Mouse (Mus musculus): ENCODE data around the gene Fam221b. TPM values are rescaled to one million over a fixed set of nuclear protein-coding genes. Genes with fewer than 3 reads are reported as not detected.

Gene Fam221b
- polyA plus RNA-seq, 1 experiment from 2014 or later = 3.6 TPM

DNA sequence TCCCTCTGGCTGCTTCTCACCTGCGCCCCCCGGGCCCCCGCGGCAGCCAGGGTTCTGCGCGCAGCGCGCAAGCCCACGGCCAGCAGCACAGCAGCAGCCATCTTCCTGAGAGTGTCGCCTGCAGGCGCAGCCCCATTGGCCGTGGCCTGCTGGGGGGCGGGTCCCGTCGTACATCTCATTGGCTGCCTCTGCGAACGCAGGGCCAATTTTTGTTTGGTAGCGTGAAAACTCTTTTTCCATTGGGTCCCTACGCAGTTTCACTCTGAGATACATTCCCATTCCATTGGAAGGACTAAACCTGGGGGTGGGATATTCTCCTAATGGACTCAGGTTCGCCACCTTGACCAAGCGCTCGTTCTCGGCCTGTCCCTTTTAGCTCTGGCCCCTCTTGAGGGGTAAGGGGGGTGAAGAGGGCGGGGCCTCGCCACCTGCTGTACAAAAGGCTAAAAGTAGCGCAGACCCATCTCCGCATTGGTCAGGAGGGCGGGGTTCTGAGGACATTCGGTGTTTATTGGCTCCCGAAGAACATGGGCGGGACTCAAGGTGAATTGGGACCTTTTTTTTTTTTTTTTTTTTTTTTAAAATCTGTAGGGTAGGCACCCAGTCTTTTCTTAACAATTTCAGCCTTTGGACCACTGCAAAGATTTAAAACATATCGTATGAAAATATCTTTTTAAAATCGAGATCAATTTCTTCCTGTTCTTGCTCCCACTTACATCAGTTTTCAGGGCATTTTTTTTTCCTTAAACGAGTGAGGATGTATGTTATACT lies 12.4 kb downstream of the Fam221b start, which contains the start of gene Hint2:
Gene Hint2 (minus strand): TSS at position 128 of the 771 bp plus-strand sequence.
- ATAC-seq (ENCODE audit: insufficient number of reproducible peaks, insufficient read depth, low FRiP score, low TSS enrichment, low read depth) = peak; percentile 98
- Histone ChIP-seq H3K4me1 (replicated peaks) (peaks cover 20% of the 10 kb centered on the region; the same call in 1 of the 2 replicates), H3K27me3 (peaks cover 22% of the 10 kb centered on the region), H3K27ac (peak within 1 kb of the TSS; percentile 87), H3K4me2 (peak within 1 kb of the TSS; percentile 81), H3K36me3 (peaks cover 2% of the 10 kb centered on the region; the same call in 1 of the 2 replicates), H3K9ac (replicated peaks) (peak within 1 kb of the TSS; percentile 86), H3K4me3 (replicated peaks) (peak within 1 kb of the TSS; percentile 81), H3K9me3 (no peaks in the 10 kb centered on the region)
- 1% methylated on average over 34 of the region's 34 CpGs for WGBS

DNA sequence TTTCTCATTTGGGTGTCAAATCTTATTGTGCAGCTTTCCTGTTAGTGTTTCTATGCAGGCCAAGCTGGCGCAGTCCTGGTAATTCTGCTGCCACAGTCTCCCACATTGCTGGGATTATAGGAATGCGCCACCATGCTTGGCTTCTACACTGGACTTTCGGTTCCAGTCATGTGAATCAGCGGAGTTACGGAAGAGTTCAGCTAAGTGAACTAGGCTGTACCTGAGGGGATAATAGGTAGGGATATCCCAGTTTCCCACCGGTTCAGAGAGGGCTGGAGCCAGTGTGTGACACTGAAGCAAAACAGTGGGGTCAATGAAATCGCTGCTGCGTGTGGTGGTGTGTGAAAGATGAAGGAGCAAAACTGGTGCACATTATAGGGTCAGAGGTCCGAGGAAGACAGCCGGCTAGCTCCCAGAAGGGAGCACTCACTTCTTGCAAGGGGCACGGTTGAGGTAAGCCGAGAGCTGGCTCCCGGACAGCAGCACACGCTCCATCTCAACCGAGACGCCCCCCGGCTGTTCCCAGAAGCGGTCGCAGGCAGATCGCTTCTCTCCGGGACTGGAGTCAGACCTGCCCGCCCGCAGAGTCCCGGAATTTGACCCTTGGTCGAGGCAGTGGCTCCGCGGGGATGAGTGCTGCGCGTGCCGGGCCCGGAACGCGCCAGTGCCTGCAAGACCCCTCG lies 13.1 kb downstream of the Fam221b start:
- peak overlapping the region; percentile 81 for H3K4me3 ChIP-seq (replicated peaks)
- peaks cover 10% of the 10 kb centered on the region; the same call in 1 of the 2 replicates for H3K36me3 ChIP-seq
- ATAC-seq (ENCODE audit: insufficient number of reproducible peaks, insufficient read depth, low FRiP score, low TSS enrichment, low read depth) = no peak
- peak overlapping the region; percentile 86 for H3K9ac ChIP-seq (replicated peaks)
- no peaks in the 10 kb centered on the region for H3K9me3 ChIP-seq
- H3K27me3 ChIP-seq = peaks cover 15% of the 10 kb centered on the region
- peak overlapping the region; percentile 81 for H3K4me2 ChIP-seq
- H3K4me1 ChIP-seq (replicated peaks) = peaks cover 20% of the 10 kb centered on the region; the same call in 1 of the 2 replicates
- peak overlapping the region; percentile 87 for H3K27ac ChIP-seq
- WGBS = 7% methylated on average over 34 of the region's 34 CpGs

GRCm38 (mm10) chr4:43653161-43654015 lies 15.6 kb downstream of the Fam221b start, which contains the start of gene Spag8:
Gene Spag8 (minus strand): TSS chr4:43653594.
- Histone ChIP-seq H3K4me2 (peak within 1 kb of the TSS; percentile 51), H3K27me3 (no peaks in the 10 kb centered on the region; the same call in 1 of the 2 replicates), H3K4me1 (replicated peaks) (peaks cover 20% of the 10 kb centered on the region; the same call in 1 of the 2 replicates), H3K9ac (replicated peaks) (no peak within 1 kb of the TSS), H3K36me3 (peaks cover 24% of the 10 kb centered on the region), H3K4me3 (replicated peaks) (peak within 1 kb of the TSS; percentile 19), H3K27ac (no peak within 1 kb of the TSS), H3K9me3 (peaks cover 13% of the 10 kb centered on the region)
- WGBS = 23% methylated on average over 24 of the region's 24 CpGs
- ATAC-seq (ENCODE audit: insufficient number of reproducible peaks, insufficient read depth, low FRiP score, low TSS enrichment, low read depth) = no peak

DNA sequence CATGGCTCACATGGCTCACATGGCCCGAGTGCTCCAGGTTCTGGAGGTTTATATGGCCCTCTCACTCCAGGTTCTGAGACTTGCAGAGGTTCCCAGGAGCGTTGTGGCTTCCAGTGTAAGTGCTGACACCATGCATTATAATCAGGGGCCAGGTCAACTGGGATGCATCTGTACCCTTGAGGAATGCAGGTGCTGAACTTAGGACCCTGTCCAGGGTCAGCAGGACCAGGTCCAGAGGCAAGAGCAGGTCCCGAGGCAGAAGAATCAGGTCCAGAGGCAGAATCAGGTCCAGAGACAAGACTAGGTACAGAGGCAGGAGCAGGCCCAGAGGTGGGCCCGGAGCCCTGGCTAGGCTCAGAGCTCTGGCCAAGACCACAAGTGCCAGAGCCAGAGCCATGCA lies 16.2 kb downstream of the Fam221b start:
- H3K4me2 ChIP-seq = peak overlapping the region; percentile 51; the same call in 1 of the 2 replicates

DNA sequence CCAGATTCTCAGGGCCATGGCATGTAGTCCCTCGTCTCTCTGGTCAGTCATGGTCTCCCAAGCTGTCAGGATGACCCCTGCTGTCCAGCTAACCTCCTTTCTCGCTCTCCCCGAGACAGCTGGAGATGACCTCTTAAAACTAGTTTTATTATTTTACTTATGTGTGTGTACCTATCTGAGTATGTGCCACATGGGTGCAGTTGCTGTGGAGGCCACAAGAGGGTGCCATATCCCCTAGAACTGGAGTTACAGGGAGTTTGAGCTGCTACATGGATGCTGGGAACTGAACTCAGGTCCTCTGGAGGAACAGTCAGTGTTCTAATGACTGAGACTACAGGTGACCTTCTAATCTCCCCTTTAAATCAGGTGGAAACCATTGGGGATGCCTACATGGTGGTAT lies 19.2 kb downstream of the Fam221b start:
- ATAC-seq (ENCODE audit: insufficient number of reproducible peaks, insufficient read depth, low FRiP score, low TSS enrichment, low read depth) = no peak
- Histone ChIP-seq H3K9ac (replicated peaks) (no peak overlapping the region), H3K27ac (no peak overlapping the region), H3K36me3 (peaks cover 44% of the 10 kb centered on the region), H3K4me2 (no peak overlapping the region), H3K27me3 (no peaks in the 10 kb centered on the region), H3K4me3 (replicated peaks) (no peak overlapping the region), H3K9me3 (peaks cover 13% of the 10 kb centered on the region), H3K4me1 (replicated peaks) (peaks cover 6% of the 10 kb centered on the region; the same call in 1 of the 2 replicates)
- WGBS = 92% methylated on average over 3 of the region's 3 CpGs

More for the DNA sequence above, 16.2 kb downstream of the Fam221b start:
- no peaks in the 10 kb centered on the region for H3K27me3 ChIP-seq
- H3K4me1 ChIP-seq (replicated peaks) = peaks cover 20% of the 10 kb centered on the region; the same call in 1 of the 2 replicates
- no peak overlapping the region for H3K27ac ChIP-seq
- WGBS = 81% methylated on average over 4 of the region's 4 CpGs
- ATAC-seq (ENCODE audit: insufficient number of reproducible peaks, insufficient read depth, low FRiP score, low TSS enrichment, low read depth) = no peak
- peaks cover 13% of the 10 kb centered on the region for H3K9me3 ChIP-seq
- H3K9ac ChIP-seq (replicated peaks) = no peak overlapping the region
- no peak overlapping the region for H3K4me3 ChIP-seq (replicated peaks)
- H3K36me3 ChIP-seq = peaks cover 27% of the 10 kb centered on the region

DNA sequence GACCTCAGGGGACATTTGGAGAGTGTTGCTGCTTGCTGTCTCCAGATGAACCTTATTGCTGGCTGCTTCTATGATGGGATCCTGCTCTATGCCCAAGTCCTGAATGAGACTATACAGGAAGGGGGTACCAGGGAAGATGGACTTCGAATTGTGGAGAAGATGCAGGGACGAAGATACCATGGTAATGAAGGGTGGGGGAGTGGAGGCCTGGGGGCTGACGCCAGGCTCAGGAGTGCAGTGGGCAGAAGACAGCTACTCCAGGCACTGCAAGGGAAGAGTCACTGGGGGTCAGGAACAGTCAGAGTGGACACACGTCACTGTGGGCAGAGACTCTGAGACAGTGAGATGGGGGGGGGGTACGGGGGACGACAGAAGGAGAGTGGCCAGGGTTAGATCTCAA lies 28.5 kb downstream of the Fam221b start:
- ATAC-seq (ENCODE audit: insufficient number of reproducible peaks, insufficient read depth, low FRiP score, low TSS enrichment, low read depth) = no peak
- H3K27ac ChIP-seq = no peak overlapping the region
- H3K4me1 ChIP-seq (replicated peaks) = no peaks in the 10 kb centered on the region
- H3K4me3 ChIP-seq (replicated peaks) = no peak overlapping the region
- no peaks in the 10 kb centered on the region for H3K27me3 ChIP-seq
- WGBS = 76% methylated on average over 6 of the region's 6 CpGs
- H3K9me3 ChIP-seq = no peaks in the 10 kb centered on the region
- no peak overlapping the region for H3K4me2 ChIP-seq
- no peak overlapping the region for H3K9ac ChIP-seq (replicated peaks)
- H3K36me3 ChIP-seq = peaks cover 23% of the 10 kb centered on the region; the same call in 1 of the 2 replicates

- WGBS = 74% methylated on average over 9 of the region's 9 CpGs
Measured at GRCm38 (mm10) chr4:43640076-43640475, 28.9 kb downstream of the Fam221b start.

DNA sequence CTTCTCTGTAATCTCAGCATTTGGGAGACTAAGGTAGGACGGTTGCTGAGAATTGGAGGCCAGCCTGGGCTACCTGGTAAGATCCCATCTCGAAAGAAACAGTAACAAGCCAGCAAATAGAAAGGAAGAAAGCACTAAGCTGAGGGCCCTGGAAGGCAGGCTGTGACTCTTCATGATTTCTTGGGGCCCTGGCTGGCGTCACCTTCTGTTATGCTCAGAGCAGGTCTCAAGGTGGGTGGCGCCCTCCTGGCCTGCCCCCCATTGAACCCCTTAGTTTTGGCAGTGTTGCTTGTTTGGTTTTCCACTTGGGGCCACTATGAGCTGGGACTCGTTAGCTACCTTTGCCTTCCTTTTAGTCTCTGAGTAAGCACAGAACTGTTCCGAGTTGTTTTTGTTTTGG lies 32.2 kb downstream of the Fam221b start:
- H3K36me3 ChIP-seq = no peaks in the 10 kb centered on the region; the same call in 1 of the 2 replicates
- H3K27ac ChIP-seq = no peak overlapping the region
- no peaks in the 10 kb centered on the region for H3K9me3 ChIP-seq
- no peak for ATAC-seq (ENCODE audit: insufficient number of reproducible peaks, insufficient read depth, low FRiP score, low TSS enrichment, low read depth)
- peaks cover 17% of the 10 kb centered on the region for H3K27me3 ChIP-seq
- H3K4me2 ChIP-seq = no peak overlapping the region
- 74% methylated on average over 6 of the region's 6 CpGs for WGBS
- no peak overlapping the region for H3K4me3 ChIP-seq (replicated peaks)
- H3K9ac ChIP-seq (replicated peaks) = no peak overlapping the region
- H3K4me1 ChIP-seq (replicated peaks) = peaks cover 22% of the 10 kb centered on the region

More at GRCm38 (mm10) chr4:43640076-43640475, 28.9 kb downstream of the Fam221b start:
- Histone ChIP-seq H3K36me3 (peaks cover 23% of the 10 kb centered on the region; the same call in 1 of the 2 replicates), H3K27me3 (no peaks in the 10 kb centered on the region), H3K4me1 (replicated peaks) (no peaks in the 10 kb centered on the region), H3K4me3 (replicated peaks) (no peak overlapping the region), H3K9me3 (no peaks in the 10 kb centered on the region), H3K4me2 (no peak overlapping the region), H3K27ac (no peak overlapping the region), H3K9ac (replicated peaks) (no peak overlapping the region)
- no peak for ATAC-seq (ENCODE audit: insufficient number of reproducible peaks, insufficient read depth, low FRiP score, low TSS enrichment, low read depth)

DNA sequence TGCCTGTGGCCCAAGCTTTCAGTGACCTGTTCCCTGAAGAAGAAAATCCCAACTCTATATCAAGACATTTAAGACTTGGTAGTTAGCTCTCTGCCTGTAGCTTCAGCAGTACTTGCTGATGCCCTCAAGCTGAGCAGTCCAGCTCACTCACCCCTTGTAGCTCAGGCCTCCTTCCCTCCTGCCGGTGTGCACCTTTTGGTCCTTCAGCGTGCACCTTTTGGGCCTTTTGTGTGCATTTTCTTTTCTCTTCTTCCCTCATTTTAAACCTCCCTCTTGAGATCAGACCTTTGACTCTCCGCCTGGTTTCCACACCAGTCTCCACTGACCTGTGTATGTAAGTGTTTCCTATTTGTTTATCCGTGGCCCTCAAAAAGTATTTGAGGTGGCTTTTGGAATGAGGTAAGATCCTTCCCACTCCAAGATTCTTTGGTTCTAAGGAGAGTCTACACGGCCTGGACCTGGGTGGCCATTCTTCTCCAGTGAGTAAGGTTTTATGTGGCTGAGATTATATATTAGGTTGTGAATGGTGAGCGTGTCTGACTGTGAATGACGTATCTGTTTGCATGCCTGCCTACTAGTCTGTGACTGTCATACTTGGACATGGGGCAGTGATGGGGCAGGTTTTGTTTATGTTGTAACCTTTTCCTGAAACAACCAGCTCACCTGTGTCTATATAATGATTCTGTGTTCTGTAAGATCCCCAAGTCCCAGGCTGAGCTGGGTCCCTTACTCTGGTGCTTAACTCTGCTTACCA lies 34.1 kb downstream of the Fam221b start:
- 84% methylated on average over 7 of the region's 7 CpGs for WGBS
- no peak overlapping the region for H3K27ac ChIP-seq
- peaks cover 35% of the 10 kb centered on the region for H3K4me1 ChIP-seq (replicated peaks)
- no peak for ATAC-seq (ENCODE audit: insufficient number of reproducible peaks, insufficient read depth, low FRiP score, low TSS enrichment, low read depth)
- H3K4me2 ChIP-seq = no peak overlapping the region
- no peak overlapping the region for H3K4me3 ChIP-seq (replicated peaks)
- H3K9ac ChIP-seq (replicated peaks) = no peak overlapping the region
- H3K36me3 ChIP-seq = no peaks in the 10 kb centered on the region
- H3K9me3 ChIP-seq = no peaks in the 10 kb centered on the region
- H3K27me3 ChIP-seq = peaks cover 19% of the 10 kb centered on the region

- Histone ChIP-seq H3K4me1 (replicated peaks) (peaks cover 35% of the 10 kb centered on the region), H3K27me3 (peaks cover 19% of the 10 kb centered on the region), H3K36me3 (no peaks in the 10 kb centered on the region), H3K9ac (replicated peaks) (no peak overlapping the region), H3K4me3 (replicated peaks) (no peak overlapping the region), H3K4me2 (peak overlapping the region; percentile 88; the same call in 1 of the 2 replicates), H3K9me3 (no peaks in the 10 kb centered on the region), H3K27ac (no peak overlapping the region)
- no peak for ATAC-seq (ENCODE audit: insufficient number of reproducible peaks, insufficient read depth, low FRiP score, low TSS enrichment, low read depth)
- WGBS = 93% methylated on average over 2 of the region's 2 CpGs
Measured at GRCm38 (mm10) chr4:43633736-43634135, 35.2 kb downstream of the Fam221b start.

All from limb, embryonic 12.5 days (tissue).